Mouse (Mus musculus) right cerebral cortex, postnatal 10 days (tissue): ENCODE results near the gene Dlg2.

Source experiments
- DNase-seq, 2 experiments: peaks; one replicate each; pipeline ENCODE4 v3.0.0; 2021; ENCODE audit warnings: low spot score in 2 of 2

The Dlg2 gene

GRCm38 (mm10) chr7:92264325-92264724 lies 1787.9 kb downstream of the Dlg2 start:
- no peak for DNase-seq

DNA sequence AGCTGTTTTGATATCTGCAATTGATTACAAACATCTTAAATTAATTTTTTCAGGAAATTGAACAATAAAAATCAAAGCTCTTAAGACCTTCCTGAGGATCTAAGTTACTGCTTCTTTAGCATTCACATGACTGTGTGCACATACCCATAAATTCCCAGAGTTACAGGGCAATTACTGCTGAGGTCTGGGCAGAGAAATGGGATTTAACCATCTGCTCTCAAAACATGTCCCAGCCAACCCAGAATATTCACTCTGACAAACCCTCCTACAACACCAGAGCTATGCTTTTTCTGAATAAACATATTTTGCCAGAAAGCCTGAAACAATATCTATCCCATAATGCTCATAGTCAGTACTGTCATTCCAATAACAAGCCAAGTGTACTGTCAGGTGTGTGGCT lies 1788.5 kb downstream of the Dlg2 start:
- no peak for DNase-seq

- DNase-seq: no peak
Measured at GRCm38 (mm10) chr7:92275353-92275752, 1798.9 kb downstream of the Dlg2 start.

- peak; percentile 45 to 68 for DNase-seq
Measured at GRCm38 (mm10) chr7:92277629-92278028, 1801.2 kb downstream of the Dlg2 start.

- DNase-seq: peak in 1 of 2 experiments; percentile 46
Measured at GRCm38 (mm10) chr7:92280925-92281324, 1804.5 kb downstream of the Dlg2 start.

GRCm38 (mm10) chr7:92287058-92287457 lies 1810.6 kb downstream of the Dlg2 start:
- DNase-seq: no peak

DNA sequence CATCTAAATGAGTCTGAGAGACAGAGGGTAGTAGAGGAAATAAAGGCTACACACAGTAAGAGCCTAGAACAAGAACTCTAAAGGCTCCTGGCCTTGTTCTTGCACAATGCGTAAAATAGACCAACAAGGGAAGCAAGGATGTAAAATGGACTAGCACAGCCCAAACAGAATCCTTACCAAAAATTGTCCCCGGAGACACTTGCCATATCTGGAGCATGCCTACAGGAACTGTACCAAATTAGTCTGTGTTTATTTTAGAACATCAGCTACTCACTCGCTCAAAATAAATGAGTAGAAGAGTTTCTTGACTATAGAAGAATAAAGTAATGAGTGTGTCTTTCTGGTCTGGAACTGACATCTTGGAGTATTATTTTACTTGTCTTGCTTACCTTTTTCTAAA lies 1812.3 kb downstream of the Dlg2 start:
- DNase-seq: no peak

DNA sequence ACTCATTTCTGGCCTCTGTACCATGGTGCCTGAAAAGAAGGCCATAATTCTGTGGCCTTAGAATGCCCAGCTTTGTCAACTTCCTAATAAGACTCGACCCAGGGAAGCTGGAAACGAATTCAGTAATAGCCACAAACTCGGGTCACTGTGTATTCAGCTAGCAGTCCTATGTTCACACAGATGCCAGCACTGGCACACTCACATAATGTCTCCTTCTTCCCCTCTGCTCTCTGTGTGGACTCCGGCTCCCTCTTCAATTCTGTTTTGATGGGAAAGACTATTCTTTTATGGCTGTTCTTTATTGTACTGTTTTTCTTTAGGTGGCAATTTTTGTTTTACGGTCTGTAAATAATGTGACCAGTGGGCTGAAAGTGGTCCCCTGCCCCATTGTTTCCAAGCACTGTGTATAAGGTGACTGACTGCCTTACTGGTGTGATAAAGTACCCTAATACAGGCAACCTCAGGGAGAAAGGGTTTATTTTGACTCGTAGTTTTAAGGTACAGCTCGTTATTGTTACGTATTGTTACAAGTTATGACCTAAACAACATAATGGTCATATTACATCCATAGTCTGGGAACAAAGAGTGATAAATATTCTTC lies 1816.5 kb downstream of the Dlg2 start:
- DNase-seq: no peak

DNA sequence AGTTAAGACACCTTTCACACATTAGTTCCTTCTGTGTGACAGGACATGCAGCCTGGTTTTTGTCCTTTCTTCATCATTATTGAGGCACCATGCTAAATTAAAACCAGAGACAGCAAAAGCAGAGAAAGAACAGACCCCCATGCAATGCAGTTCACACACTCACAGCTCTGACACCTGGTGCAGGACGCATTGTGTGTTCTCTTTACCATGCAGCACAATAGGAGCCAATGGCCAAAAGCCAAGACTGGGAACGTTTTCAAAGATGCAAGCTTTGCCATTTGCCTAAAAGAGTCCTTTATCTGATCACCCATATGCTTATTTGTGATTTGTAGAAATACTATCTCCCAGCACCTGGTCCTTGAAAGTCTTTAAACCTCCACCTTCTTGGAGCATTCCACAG lies 1824.6 kb downstream of the Dlg2 start:
- DNase-seq: no peak

DNA sequence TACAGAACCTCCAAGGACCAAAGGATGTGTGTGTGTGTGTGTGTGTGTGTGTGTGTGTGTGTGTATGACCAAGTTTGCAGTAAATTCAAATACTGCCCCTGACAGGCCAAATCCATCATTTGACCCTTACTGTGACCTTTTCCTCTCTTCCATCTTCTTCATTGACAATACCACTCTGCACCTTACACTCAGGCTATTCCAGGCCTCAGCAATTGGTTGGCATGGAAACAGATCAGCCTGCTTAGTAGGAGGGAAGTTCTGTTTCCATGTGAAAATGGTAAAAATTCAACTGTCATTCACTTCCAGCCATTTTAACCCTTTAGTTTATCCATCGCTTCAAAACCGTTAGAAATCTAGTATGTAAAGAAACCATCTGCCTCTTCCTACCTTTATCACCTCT lies 1831.2 kb downstream of the Dlg2 start:
- DNase-seq: peak in 1 of 2 experiments; percentile 55

DNA sequence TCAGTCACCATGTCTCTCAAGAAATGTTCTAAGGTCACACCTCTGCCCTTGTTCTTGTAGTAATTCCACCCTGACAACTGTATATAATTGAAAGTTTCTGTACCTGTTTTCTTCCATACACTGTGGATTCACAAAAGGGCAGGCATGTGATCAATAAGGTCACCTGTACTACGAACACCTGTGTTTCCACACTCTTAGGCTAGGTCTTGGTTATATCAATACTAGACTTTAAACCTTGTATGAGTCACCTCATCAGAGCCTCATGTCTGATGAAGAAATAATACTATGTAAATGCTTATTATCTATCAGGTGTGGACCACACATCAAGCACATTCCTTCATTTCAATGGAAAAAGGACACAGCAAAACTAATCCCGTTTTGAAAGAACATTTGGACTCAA lies 1831.7 kb downstream of the Dlg2 start:
- DNase-seq: no peak

DNA sequence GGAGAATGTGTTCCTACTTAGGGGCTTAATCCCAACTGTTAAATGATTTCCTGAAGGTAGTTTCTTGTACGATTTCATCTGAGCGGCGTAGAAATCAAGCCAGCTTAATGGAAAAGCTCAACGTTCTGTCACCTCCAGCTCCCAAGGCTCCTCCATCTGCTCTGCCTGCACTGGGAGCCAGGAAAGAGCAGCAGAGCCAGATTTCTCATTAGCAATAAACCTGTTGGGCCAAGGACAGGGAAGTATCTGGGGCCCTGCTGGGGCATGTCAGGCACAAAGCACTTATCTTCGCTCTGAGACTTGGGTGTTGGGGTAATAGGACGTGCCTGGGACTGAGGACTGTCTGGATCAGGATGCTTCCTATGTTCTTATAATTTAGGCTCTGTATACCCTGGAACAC lies 1839.9 kb downstream of the Dlg2 start:
- no peak for DNase-seq

GRCm38 (mm10) chr7:92319469-92319868 lies 1843.0 kb downstream of the Dlg2 start:
- DNase-seq: no peak

GRCm38 (mm10) chr7:92320181-92320580 lies 1843.7 kb downstream of the Dlg2 start:
- DNase-seq: no peak

GRCm38 (mm10) chr7:92321786-92322185 lies 1845.3 kb downstream of the Dlg2 start:
- no peak for DNase-seq

GRCm38 (mm10) chr7:92322342-92323069 lies 1846.0 kb downstream of the Dlg2 start:
- DNase-seq: no peak

DNA sequence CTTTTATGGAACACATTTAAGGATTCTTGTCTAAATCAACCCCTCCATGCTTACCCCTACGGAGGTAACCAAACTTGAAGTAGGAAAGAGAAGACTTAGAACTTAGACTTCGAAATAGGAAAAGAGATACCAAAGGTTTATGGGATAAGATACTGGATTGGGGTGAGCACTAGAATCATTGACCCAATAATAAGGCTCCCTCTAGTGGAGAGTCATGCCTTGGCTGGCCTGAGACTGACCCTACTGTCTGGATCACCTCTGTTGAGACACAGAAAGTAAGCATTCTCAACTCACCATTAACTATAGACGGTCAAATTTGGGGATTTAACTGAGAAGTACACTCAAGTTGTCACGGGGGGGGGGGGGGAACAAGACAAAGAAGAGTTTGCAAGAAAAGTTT lies 1847.2 kb downstream of the Dlg2 start:
- DNase-seq: no peak

GRCm38 (mm10) chr7:92327343-92327896 lies 1850.9 kb downstream of the Dlg2 start:
- no peak for DNase-seq

DNA sequence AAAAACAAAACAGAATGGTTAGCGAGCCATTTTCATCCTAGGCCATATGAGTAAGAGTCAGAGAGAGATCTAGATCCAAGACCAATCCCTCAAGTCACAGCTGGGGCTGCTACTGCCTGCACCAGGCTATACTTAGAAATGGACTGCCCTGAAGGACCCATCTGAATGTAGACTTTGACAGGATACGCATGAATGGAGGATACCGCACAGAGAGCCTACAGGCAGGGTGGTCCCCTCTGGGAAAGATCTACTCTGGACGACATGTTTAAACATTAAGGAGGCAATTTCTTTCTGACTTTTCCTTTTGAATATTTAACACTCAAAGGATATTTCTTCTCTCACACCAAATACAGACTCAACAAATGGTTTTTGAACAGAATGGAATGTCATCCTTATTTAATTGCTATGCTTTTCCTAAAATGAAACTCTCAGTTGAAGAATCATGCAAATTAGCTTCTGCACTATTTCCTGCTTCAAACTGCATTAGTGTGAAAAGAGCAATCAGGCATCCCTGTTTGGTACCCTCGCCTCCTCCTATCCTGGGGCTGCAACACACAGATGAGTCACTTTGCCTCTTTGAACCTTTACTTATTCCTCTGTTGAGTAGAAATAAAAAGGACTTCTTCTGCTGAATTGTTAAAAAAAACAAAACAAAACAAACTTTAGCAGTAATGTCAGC lies 1856.9 kb downstream of the Dlg2 start:
- DNase-seq: no peak

GRCm38 (mm10) chr7:92356542-92356941 lies 1880.1 kb downstream of the Dlg2 start:
- DNase-seq: no peak

GRCm38 (mm10) chr7:92363386-92363785 lies 1886.9 kb downstream of the Dlg2 start:
- no peak for DNase-seq

- no peak for DNase-seq
Measured at GRCm38 (mm10) chr7:92363800-92364199, 1887.3 kb downstream of the Dlg2 start.

DNA sequence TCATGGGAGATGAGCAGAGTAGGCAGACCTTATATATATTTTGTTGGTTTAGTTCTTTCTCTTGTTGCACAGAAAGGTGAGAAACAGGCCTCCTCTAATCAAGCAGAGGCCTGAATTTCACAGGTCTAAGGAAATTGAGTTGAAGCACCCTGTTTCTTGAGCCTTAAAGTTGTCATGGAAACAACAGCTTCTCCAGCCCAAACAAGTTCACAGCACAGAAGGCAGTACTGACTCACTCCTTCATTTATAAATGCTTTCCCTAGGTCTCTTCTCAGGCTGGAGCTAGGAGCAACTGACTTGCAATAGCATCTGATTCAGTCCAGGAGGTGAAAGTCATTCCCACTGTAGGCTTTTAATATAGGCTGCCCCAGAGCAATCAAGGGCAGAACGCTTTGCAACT lies 1890.6 kb downstream of the Dlg2 start:
- peak in 1 of 2 experiments; percentile 45 for DNase-seq
